Mouse (Mus musculus): ENCODE data around the gene Hspg2. TPM values are rescaled to one million over a fixed set of nuclear protein-coding genes. Genes with fewer than 3 reads are reported as not detected.

Hspg2 gene
- total and polyA plus RNA-seq, 3 experiments: 1.3 to 14.0 (median 5.5) TPM

GRCm38 (mm10) chr4:137454582-137454981, 14.0 kb upstream of the Hspg2 start:
- in situ Hi-C loops (cut with MboI; ENCODE audit: low pct_ligation_motif_present, low pct_unique_long_range_greater_than_20kb, low sequenced_read_pairs): no loop called here
- no peak for DNase-seq (ENCODE audit: extremely low read depth)
- H3K27ac ChIP-seq (ENCODE audit: insufficient read depth, low read depth): no peak overlapping the region
- no peak overlapping the region for H3K4me2 ChIP-seq (ENCODE audit: insufficient read depth, low read depth, poor library complexity, severe bottlenecking)
- no peak overlapping the region for H3K9ac ChIP-seq (ENCODE audit: insufficient read depth, low read depth)
- H3K79me2 ChIP-seq (replicated peaks; ENCODE audit: control insufficient read depth, extremely low read depth, insufficient read depth, poor library complexity, severe bottlenecking): no peaks in the 10 kb centered on the region
- H3K9me3 ChIP-seq (replicated peaks; ENCODE audit: low read length): peaks cover 2% of the 10 kb centered on the region
- peaks cover 3 to 23% of the 10 kb centered on the region in 2 experiments; a peak in 2 of 4 replicates for H3K4me1 ChIP-seq (ENCODE audit: control insufficient read depth in 1 of 2, insufficient read depth in 2 of 2)
- dilution Hi-C loops (cut with MboI; ENCODE audit: extremely low pct_ligation_motif_present, extremely low pct_unique_long_range_greater_than_20kb, low sequenced_read_pairs): no loop called here
- no peak overlapping the region for H3K4me3 ChIP-seq (replicated peaks in 1 of 3; ENCODE audit: low read depth in 2 of 3, low read length in 2 of 3, poor library complexity in 1 of 3)
- TF ChIP-seq IRF4 (IDR thresholded peaks at IDR 0.05; ENCODE audit: low read depth, low read length) (no peak), ZC3H11A (IDR thresholded peaks at IDR 0.05; ENCODE audit: low read depth, low read length) (no peak), JUN (IDR thresholded peaks at IDR 0.05; ENCODE audit: insufficient read depth, low read depth, low read length) (no peak), CHD2 (IDR thresholded peaks at IDR 0.05; ENCODE audit: low read length) (no peak), E2F4 (IDR thresholded peaks at IDR 0.05; ENCODE audit: insufficient replicate concordance, low read depth, low read length) (no peak), SMC3 (IDR thresholded peaks at IDR 0.05; ENCODE audit: low read depth, low read length) (no peak), JUND (conservative IDR thresholded peaks at IDR 0.05; ENCODE audit: low read depth, low read length) (no peak), MAX (IDR thresholded peaks at IDR 0.05; ENCODE audit: low read length) (no peak), TBP (conservative IDR thresholded peaks at IDR 0.05; ENCODE audit: low read depth, low read length) (no peak), USF1 (IDR thresholded peaks at IDR 0.05; ENCODE audit: low read depth, low read length) (no peak), USF2 (conservative IDR thresholded peaks at IDR 0.05; ENCODE audit: low read depth, low read length) (no peak), ZKSCAN1 (IDR thresholded peaks at IDR 0.05; ENCODE audit: borderline replicate concordance, low read depth, low read length) (no peak), PAX5 (IDR thresholded peaks at IDR 0.05; ENCODE audit: low read length) (no peak), MEF2A (IDR thresholded peaks at IDR 0.05; ENCODE audit: borderline replicate concordance, low read depth, low read length) (no peak)
- H3K27me3 ChIP-seq (replicated peaks): no peaks in the 10 kb centered on the region
- no peaks in the 10 kb centered on the region for H3K36me3 ChIP-seq (replicated peaks in 1 of 2; ENCODE audit: control insufficient read depth in 1 of 2, insufficient read depth in 1 of 2, low read length in 1 of 2)

DNA sequence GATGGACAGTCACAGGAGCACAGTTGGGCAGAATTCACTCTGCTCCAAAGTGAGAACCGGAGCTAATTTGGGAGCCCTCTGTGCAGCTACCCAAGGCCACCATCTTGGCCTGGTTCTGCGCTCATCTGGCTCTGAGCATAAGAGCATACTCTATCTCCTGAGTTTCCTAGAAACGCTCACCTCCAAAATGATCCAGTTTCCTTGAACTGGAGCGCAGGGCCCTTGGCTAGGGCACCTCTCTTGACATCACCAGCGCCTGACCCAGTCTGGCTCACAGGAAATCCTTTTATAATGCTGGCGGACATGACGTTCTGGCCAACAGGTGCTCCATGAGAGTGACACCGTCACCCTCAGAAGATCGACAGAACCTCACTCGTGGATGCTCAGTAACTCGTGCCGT, 12.0 kb upstream of the Hspg2 start:
- TF ChIP-seq SMC3 (IDR thresholded peaks at IDR 0.05; ENCODE audit: low read depth, low read length) (no peak), POLR2A (IDR thresholded peaks at IDR 0.05; ENCODE audit: low read depth, low read length) (no peak), CHD2 (IDR thresholded peaks at IDR 0.05; ENCODE audit: low read length) (no peak), RAD21 (IDR thresholded peaks at IDR 0.05; ENCODE audit: low read depth, low read length) (no peak), USF1 (IDR thresholded peaks at IDR 0.05; ENCODE audit: low read depth, low read length) (no peak), POLR2AphosphoS2 (IDR thresholded peaks at IDR 0.05; ENCODE audit: low read depth, low read length) (no peak), ZNF384 (IDR thresholded peaks at IDR 0.05; ENCODE audit: low read depth, low read length) (no peak), E2F4 (IDR thresholded peaks at IDR 0.05; ENCODE audit: insufficient replicate concordance, low read depth, low read length) (no peak), MYC (IDR thresholded peaks at IDR 0.05; ENCODE audit: low read depth, low read length) (no peak), MAFK (IDR thresholded peaks at IDR 0.05; ENCODE audit: insufficient replicate concordance, low read length) (no peak), JUND (conservative IDR thresholded peaks at IDR 0.05; ENCODE audit: low read depth, low read length) (no peak), KAT2A (IDR thresholded peaks at IDR 0.05; ENCODE audit: insufficient replicate concordance, low read length) (no peak), HCFC1 (IDR thresholded peaks at IDR 0.05; ENCODE audit: low read depth, low read length) (no peak), RCOR1 (conservative IDR thresholded peaks at IDR 0.05; ENCODE audit: low read depth, low read length) (no peak), ZMIZ1 (IDR thresholded peaks at IDR 0.05; ENCODE audit: low read depth, low read length) (no peak), ZC3H11A (IDR thresholded peaks at IDR 0.05; ENCODE audit: low read depth, low read length) (no peak), CHD1 (IDR thresholded peaks at IDR 0.05; ENCODE audit: low read depth, low read length) (no peak)
- in situ Hi-C loops (cut with MboI; ENCODE audit: low pct_ligation_motif_present, low pct_unique_long_range_greater_than_20kb, low sequenced_read_pairs): no loop called here

More for the DNA sequence above, 12.0 kb upstream of the Hspg2 start:
- Histone ChIP-seq H3K4me3 (replicated peaks in 1 of 3; ENCODE audit: low read depth in 2 of 3, low read length in 2 of 3, poor library complexity in 1 of 3) (no peak overlapping the region), H3K9ac (ENCODE audit: insufficient read depth, low read depth) (no peak overlapping the region), H3K4me2 (ENCODE audit: insufficient read depth, low read depth, poor library complexity, severe bottlenecking) (no peak overlapping the region), H3K27ac (ENCODE audit: insufficient read depth, low read depth) (no peak overlapping the region), H3K4me1 (ENCODE audit: control insufficient read depth in 1 of 2, insufficient read depth in 2 of 2) (peaks cover 0 to 14% of the 10 kb centered on the region in 2 experiments; a peak in 2 of 4 replicates), H3K79me2 (replicated peaks; ENCODE audit: control insufficient read depth, extremely low read depth, insufficient read depth, poor library complexity, severe bottlenecking) (no peaks in the 10 kb centered on the region), H3K9me3 (replicated peaks; ENCODE audit: low read length) (peaks cover 2% of the 10 kb centered on the region), H3K27me3 (replicated peaks) (no peaks in the 10 kb centered on the region), H3K36me3 (replicated peaks in 1 of 2; ENCODE audit: control insufficient read depth in 1 of 2, insufficient read depth in 1 of 2, low read length in 1 of 2) (no peaks in the 10 kb centered on the region)
- dilution Hi-C loops (cut with MboI; ENCODE audit: extremely low pct_ligation_motif_present, extremely low pct_unique_long_range_greater_than_20kb, low sequenced_read_pairs): no loop called here
- DNase-seq (ENCODE audit: extremely low read depth): no peak

Measured in CH12.LX (cell line).